Mouse (Mus musculus) megakaryocyte, embryonic 14.5 days (primary cell): ENCODE measurements around the gene Plxdc1. TPM values are rescaled to one million over a fixed set of nuclear protein-coding genes. Genes with fewer than 3 reads are reported as not detected.

ENCODE experiments used
- H3K27me3 ChIP-seq: replicated peaks from 2 replicates; pipeline ENCODE3; 2012; ENCODE audit warnings: inconsistent platforms
- H3K36me3 ChIP-seq: replicated peaks from 2 replicates; pipeline ENCODE3; 2012; ENCODE audit warnings: low read length, inconsistent platforms, mixed read lengths
- H3K4me1 ChIP-seq: 2 replicates; pipeline ENCODE4 v1.6.1; 2012; ENCODE audit warnings: inconsistent platforms
- H3K4me3 ChIP-seq: replicated peaks from 2 replicates; pipeline ENCODE3; 2012; ENCODE audit warnings: moderate library complexity, mild to moderate bottlenecking, inconsistent platforms
- H3K9me3 ChIP-seq: 2 replicates; pipeline ENCODE4 v1.6.1; 2012; ENCODE audit warnings: inconsistent platforms
- FLI1 ChIP-seq: IDR thresholded peaks from 2 replicates; pipeline ENCODE4 v1.6.1; 2012; ENCODE audit warnings: low read length, inconsistent platforms, mixed read lengths
- GATA1 ChIP-seq: IDR thresholded peaks from 3 replicates; pipeline ENCODE4 v1.6.1; 2012; ENCODE audit warnings: mixed read lengths, low read length, inconsistent platforms, borderline replicate concordance
- polyA plus RNA-seq: library from polyadenylated mRNA; stranded (reverse); fragments of >175 nt; gene quantifications from 2 replicates; pipeline ENCODE4 v1.2.3, GENCODE M21; 2012; ENCODE audit warnings: low replicate concordance; ENCODE audit not compliant: insufficient read depth

The Plxdc1 gene
- polyA plus RNA-seq, 1 experiment, result 1.6 TPM

DNA sequence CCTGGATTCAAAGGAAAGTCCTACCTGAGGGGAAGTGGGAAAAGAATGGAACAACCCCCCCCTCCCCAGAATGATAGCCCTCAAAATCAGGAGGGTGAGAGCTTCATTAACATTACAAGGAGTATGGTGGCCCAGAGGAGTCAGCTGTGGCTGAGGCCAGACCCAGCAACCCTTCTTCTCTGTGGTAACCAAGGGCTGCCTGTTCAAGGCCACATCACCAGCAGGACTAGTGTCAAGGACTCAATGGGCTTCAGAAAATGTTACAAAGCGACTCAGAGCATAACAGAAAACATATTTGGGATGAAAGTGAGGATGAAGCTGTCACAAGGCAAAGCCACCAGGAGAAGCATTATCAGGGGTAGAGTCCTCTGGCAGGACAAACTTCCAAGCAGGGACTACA lies 52.7 kb downstream of the Plxdc1 start:
- peaks cover 6% of the 10 kb centered on the region for H3K36me3 ChIP-seq
- peaks cover 14% of the 10 kb centered on the region for H3K9me3 ChIP-seq
- H3K27me3 ChIP-seq, result peaks cover 40% of the 10 kb centered on the region
- H3K4me3 ChIP-seq, result no peak overlapping the region
- TF ChIP-seq FLI1 (no peak), GATA1 (no peak)
- peaks cover 44% of the 10 kb centered on the region for H3K4me1 ChIP-seq

GRCm38 (mm10) chr11:97928905-97929304 lies 57.3 kb downstream of the Plxdc1 start:
- peaks cover 25% of the 10 kb centered on the region for H3K4me1 ChIP-seq
- TF ChIP-seq FLI1, result no peak
- TF ChIP-seq GATA1, result no peak
- no peak overlapping the region for H3K4me3 ChIP-seq
- peaks cover 14% of the 10 kb centered on the region for H3K9me3 ChIP-seq
- H3K36me3 ChIP-seq, result peaks cover 6% of the 10 kb centered on the region
- H3K27me3 ChIP-seq, result peaks cover 53% of the 10 kb centered on the region

- no peaks in the 10 kb centered on the region for H3K36me3 ChIP-seq
- no peak overlapping the region for H3K4me3 ChIP-seq
- peaks cover 79% of the 10 kb centered on the region for H3K27me3 ChIP-seq
- no peaks in the 10 kb centered on the region for H3K4me1 ChIP-seq
- no peaks in the 10 kb centered on the region for H3K9me3 ChIP-seq
- no peak for TF ChIP-seq GATA1
- no peak for TF ChIP-seq FLI1
These were observed 62.0 kb downstream of the Plxdc1 start for GRCm38 (mm10) chr11:97924217-97924616.

- Histone ChIP-seq H3K4me1 (no peaks in the 10 kb centered on the region), H3K9me3 (no peaks in the 10 kb centered on the region), H3K27me3 (peaks cover 76% of the 10 kb centered on the region), H3K4me3 (no peak overlapping the region), H3K36me3 (no peaks in the 10 kb centered on the region)
- TF ChIP-seq FLI1 (no peak), GATA1 (no peak)
These were observed 62.6 kb downstream of the Plxdc1 start for GRCm38 (mm10) chr11:97923639-97924038.

DNA sequence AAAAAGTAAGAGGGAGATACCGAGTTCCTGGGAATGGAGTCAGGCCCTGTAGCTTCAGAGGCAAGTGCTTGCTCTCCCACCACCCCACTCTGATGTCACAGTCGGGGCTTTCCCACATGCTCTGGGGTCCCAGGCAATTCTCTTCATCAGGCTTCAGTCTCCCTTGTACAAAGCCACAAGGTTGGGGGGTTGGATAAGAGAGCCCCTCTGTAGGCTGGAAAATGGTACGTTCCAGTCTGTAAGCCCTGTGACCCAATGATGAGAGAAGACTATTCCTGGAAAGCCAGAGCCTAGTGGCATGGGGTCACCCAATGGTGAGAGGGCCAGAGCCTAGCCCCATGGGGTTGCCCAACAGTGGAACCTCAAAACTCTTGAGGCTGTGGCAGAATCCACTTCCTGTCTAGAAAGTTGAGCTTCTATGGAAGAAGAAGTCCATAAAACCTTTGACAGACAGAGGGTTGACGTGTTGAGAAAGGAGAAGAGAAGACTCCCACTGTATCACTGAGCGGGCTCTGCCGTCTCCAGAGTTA lies 70.2 kb downstream of the Plxdc1 start:
- H3K9me3 ChIP-seq, result peaks cover 7% of the 10 kb centered on the region
- H3K27me3 ChIP-seq, result peaks cover 36% of the 10 kb centered on the region
- no peaks in the 10 kb centered on the region for H3K36me3 ChIP-seq
- TF ChIP-seq GATA1 (no peak), FLI1 (no peak)
- H3K4me3 ChIP-seq, result no peak overlapping the region
- H3K4me1 ChIP-seq, result peaks cover 14% of the 10 kb centered on the region

GRCm38 (mm10) chr11:97915471-97915870 lies 70.8 kb downstream of the Plxdc1 start:
- peaks cover 14% of the 10 kb centered on the region for H3K4me1 ChIP-seq
- H3K27me3 ChIP-seq, result peaks cover 39% of the 10 kb centered on the region
- H3K9me3 ChIP-seq, result peaks cover 7% of the 10 kb centered on the region
- H3K36me3 ChIP-seq, result no peaks in the 10 kb centered on the region
- TF ChIP-seq GATA1, result no peak
- TF ChIP-seq FLI1, result no peak
- H3K4me3 ChIP-seq, result no peak overlapping the region

- H3K4me1 ChIP-seq, result peaks cover 11% of the 10 kb centered on the region
- no peak overlapping the region for H3K4me3 ChIP-seq
- peaks cover 41% of the 10 kb centered on the region for H3K27me3 ChIP-seq
- peaks cover 7% of the 10 kb centered on the region for H3K9me3 ChIP-seq
- TF ChIP-seq FLI1, result no peak
- no peak for TF ChIP-seq GATA1
- no peaks in the 10 kb centered on the region for H3K36me3 ChIP-seq
These were observed 73.1 kb downstream of the Plxdc1 start for GRCm38 (mm10) chr11:97913111-97913510.

DNA sequence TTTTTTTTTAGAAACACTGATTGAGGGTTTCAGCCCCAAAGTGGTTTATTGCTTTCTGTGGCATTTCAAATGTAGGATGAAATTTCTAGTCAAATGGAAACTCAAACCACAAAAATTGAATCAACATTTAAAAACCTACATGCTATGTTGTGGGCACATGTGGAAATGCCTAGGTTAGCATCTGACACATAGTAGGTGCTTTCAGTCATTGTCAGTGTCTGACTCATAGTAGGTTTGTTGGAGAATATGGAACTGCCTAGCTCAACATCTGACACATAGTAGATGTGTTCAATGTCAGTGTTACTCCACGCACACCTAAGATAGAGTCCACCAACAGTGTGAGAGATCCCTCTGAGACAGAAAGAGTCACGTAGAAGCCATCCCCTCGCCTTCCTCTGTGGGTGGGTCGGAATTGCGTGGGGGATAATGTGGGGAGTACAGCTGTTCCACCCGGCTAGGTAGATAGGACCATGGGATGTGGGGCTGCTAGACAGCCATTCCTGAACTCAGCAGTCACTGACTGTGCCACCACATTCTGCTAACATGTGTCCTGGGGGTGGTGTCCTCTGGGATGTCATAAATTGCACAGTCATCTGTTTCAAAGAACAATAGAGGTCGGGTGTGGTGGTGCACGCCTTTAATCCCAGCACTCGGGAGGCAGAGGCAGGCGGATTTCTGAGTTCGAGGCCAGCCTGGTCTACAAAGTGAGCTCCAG lies 77.5 kb downstream of the Plxdc1 start:
- Histone ChIP-seq H3K4me3 (no peak overlapping the region), H3K27me3 (peaks cover 70% of the 10 kb centered on the region), H3K9me3 (no peaks in the 10 kb centered on the region)

DNA sequence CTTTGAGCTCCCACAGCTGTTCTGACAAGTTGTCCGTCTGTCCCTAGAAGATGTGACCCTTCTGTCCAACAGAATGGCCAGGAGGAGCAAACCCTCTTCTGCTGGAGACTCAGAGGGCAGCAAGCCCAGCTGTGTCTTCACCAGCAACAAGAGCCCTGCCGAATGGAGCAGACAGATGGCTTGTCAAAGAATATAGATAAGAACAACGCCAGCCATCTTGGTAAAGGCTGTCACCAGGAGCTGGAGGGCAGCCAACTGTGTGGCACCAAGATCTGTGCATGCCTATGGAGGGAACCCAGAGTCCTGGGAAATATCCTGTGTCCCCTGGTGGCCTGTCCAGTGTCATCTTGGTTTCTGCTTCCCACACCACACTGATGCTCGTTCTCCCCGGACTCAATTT lies 78.3 kb downstream of the Plxdc1 start:
- Histone ChIP-seq H3K9me3 (peaks cover 6% of the 10 kb centered on the region), H3K27me3 (peaks cover 71% of the 10 kb centered on the region), H3K4me1 (peaks cover 7% of the 10 kb centered on the region; the same call in 1 of the 2 replicates), H3K36me3 (no peaks in the 10 kb centered on the region), H3K4me3 (no peak overlapping the region)
- no peak for TF ChIP-seq FLI1
- no peak for TF ChIP-seq GATA1

More for the DNA sequence above, 77.5 kb downstream of the Plxdc1 start:
- peaks cover 7% of the 10 kb centered on the region; the same call in 1 of the 2 replicates for H3K4me1 ChIP-seq
- TF ChIP-seq FLI1 (no peak), GATA1 (no peak)
- no peaks in the 10 kb centered on the region for H3K36me3 ChIP-seq

- Histone ChIP-seq H3K9me3 (peaks cover 6% of the 10 kb centered on the region), H3K36me3 (no peaks in the 10 kb centered on the region)
- TF ChIP-seq GATA1 (no peak), FLI1 (no peak)
These were observed 79.3 kb downstream of the Plxdc1 start for GRCm38 (mm10) chr11:97906905-97907304.

More at GRCm38 (mm10) chr11:97906905-97907304, 79.3 kb downstream of the Plxdc1 start:
- H3K27me3 ChIP-seq, result peaks cover 65% of the 10 kb centered on the region
- H3K4me3 ChIP-seq, result no peak overlapping the region
- peaks cover 7% of the 10 kb centered on the region; the same call in 1 of the 2 replicates for H3K4me1 ChIP-seq
